Mouse (Mus musculus) frontal cortex, postnatal 36 days (tissue): ENCODE measurements around the gene Ano10.
"Not testable (repeated sequence)": the region's sequence is repeated elsewhere in the genome, so short reads cannot be mapped to it uniquely, and the experiment has no call there.

Experiments used
- DNase-seq, 2 experiments: peaks; one replicate each; pipeline ENCODE4 v3.0.0; 2022; ENCODE audit warnings: low spot score in 2 of 2

Gene Ano10

GRCm38 (mm10) chr9:122198621-122199020, 95.6 kb downstream of the Ano10 start:
- no peak for DNase-seq

- no peak for DNase-seq
Observed at GRCm38 (mm10) chr9:122197021-122197420, 97.2 kb downstream of the Ano10 start.

GRCm38 (mm10) chr9:122195042-122195682, 99.1 kb downstream of the Ano10 start:
- no peak for DNase-seq

GRCm38 (mm10) chr9:122193823-122194222, 100.4 kb downstream of the Ano10 start:
- no peak for DNase-seq

GRCm38 (mm10) chr9:122193361-122193760, 100.9 kb downstream of the Ano10 start:
- no peak for DNase-seq

- DNase-seq: no peak
Observed at GRCm38 (mm10) chr9:122188724-122189123, 105.5 kb downstream of the Ano10 start.

GRCm38 (mm10) chr9:122187451-122187921, 106.7 kb downstream of the Ano10 start:
- no peak for DNase-seq

- no peak for DNase-seq
Observed at GRCm38 (mm10) chr9:122186643-122187226, 107.5 kb downstream of the Ano10 start.

- DNase-seq: no peak
Observed at GRCm38 (mm10) chr9:122185953-122186352, 108.3 kb downstream of the Ano10 start.

GRCm38 (mm10) chr9:122185061-122185460, 109.2 kb downstream of the Ano10 start:
- peak; percentile 70 to 83 for DNase-seq

- no peak for DNase-seq
Observed at GRCm38 (mm10) chr9:122184329-122184728, 109.9 kb downstream of the Ano10 start.

GRCm38 (mm10) chr9:122183074-122183473, 111.1 kb downstream of the Ano10 start:
- DNase-seq: no peak

- no peak for DNase-seq
Observed at GRCm38 (mm10) chr9:122180105-122180504, 114.1 kb downstream of the Ano10 start.

GRCm38 (mm10) chr9:122178427-122178826, 115.8 kb downstream of the Ano10 start:
- DNase-seq: no peak

- no peak for DNase-seq
Observed at GRCm38 (mm10) chr9:122177256-122178220, 116.7 kb downstream of the Ano10 start.

- DNase-seq: no peak
Observed at GRCm38 (mm10) chr9:122174723-122175122, 119.5 kb downstream of the Ano10 start.

- DNase-seq: no peak
Observed at GRCm38 (mm10) chr9:122173405-122174233, 120.6 kb downstream of the Ano10 start.

GRCm38 (mm10) chr9:122172612-122173186, 121.5 kb downstream of the Ano10 start:
- DNase-seq: no peak

- DNase-seq: no peak
Observed at GRCm38 (mm10) chr9:122169901-122170300, 124.3 kb downstream of the Ano10 start.

- not testable (repeated sequence) for DNase-seq
Observed at GRCm38 (mm10) chr9:122167719-122168118, 126.5 kb downstream of the Ano10 start.

- DNase-seq: no peak
Observed at GRCm38 (mm10) chr9:122164535-122164934, 129.7 kb downstream of the Ano10 start.
